Mouse (Mus musculus): ENCODE results near the gene Zfp91. TPM values are rescaled to one million over a fixed set of nuclear protein-coding genes. Genes with fewer than 3 reads are reported as not detected.

Zfp91 gene
- polyA plus RNA-seq, 1 experiment, result 17.7 TPM

GRCm38 (mm10) chr19:12818507-12818906 lies 22.6 kb upstream of the Zfp91 start:
- Histone ChIP-seq H3K36me3 (ENCODE audit: control insufficient read depth, insufficient read depth, low read length) (no peaks in the 10 kb centered on the region), H3K4me1 (ENCODE audit: control insufficient read depth, insufficient read depth, low read length) (no peaks in the 10 kb centered on the region), H3K27ac (ENCODE audit: insufficient read depth, low read depth, low read length) (no peak overlapping the region), H3K27me3 (replicated peaks; ENCODE audit: control insufficient read depth, insufficient read depth, low read length) (no peaks in the 10 kb centered on the region), H3K4me3 (ENCODE audit: insufficient read depth, low read depth, low read length) (no peak overlapping the region)
- WGBS, result 88% methylated on average over 1 of the region's 1 CpGs
- DNase-seq, result no peak
- TF ChIP-seq POLR2A (IDR thresholded peaks at IDR 0.05; ENCODE audit: low read depth, low read length), result no peak
- TF ChIP-seq CTCF (conservative IDR thresholded peaks at IDR 0.05; ENCODE audit: insufficient read depth, insufficient read length, low read depth, low read length), result no peak

GRCm38 (mm10) chr19:12813883-12814282 lies 18.0 kb upstream of the Zfp91 start:
- H3K36me3 ChIP-seq (ENCODE audit: control insufficient read depth, insufficient read depth, low read length), result no peaks in the 10 kb centered on the region
- H3K4me3 ChIP-seq (ENCODE audit: insufficient read depth, low read depth, low read length), result no peak overlapping the region
- no peaks in the 10 kb centered on the region for H3K4me1 ChIP-seq (ENCODE audit: control insufficient read depth, insufficient read depth, low read length)
- DNase-seq, result no peak
- WGBS, result 67% methylated on average over 1 of the region's 1 CpGs
- no peak for TF ChIP-seq POLR2A (IDR thresholded peaks at IDR 0.05; ENCODE audit: low read depth, low read length)
- no peak for TF ChIP-seq CTCF (conservative IDR thresholded peaks at IDR 0.05; ENCODE audit: insufficient read depth, insufficient read length, low read depth, low read length)
- H3K27me3 ChIP-seq (replicated peaks; ENCODE audit: control insufficient read depth, insufficient read depth, low read length), result no peaks in the 10 kb centered on the region
- H3K27ac ChIP-seq (ENCODE audit: insufficient read depth, low read depth, low read length), result no peak overlapping the region

- Histone ChIP-seq H3K4me3 (ENCODE audit: insufficient read depth, low read depth, low read length) (no peak overlapping the region), H3K27me3 (replicated peaks; ENCODE audit: control insufficient read depth, insufficient read depth, low read length) (no peaks in the 10 kb centered on the region), H3K4me1 (ENCODE audit: control insufficient read depth, insufficient read depth, low read length) (no peaks in the 10 kb centered on the region), H3K36me3 (ENCODE audit: control insufficient read depth, insufficient read depth, low read length) (no peaks in the 10 kb centered on the region), H3K27ac (ENCODE audit: insufficient read depth, low read depth, low read length) (no peak overlapping the region)
- TF ChIP-seq POLR2A (IDR thresholded peaks at IDR 0.05; ENCODE audit: low read depth, low read length) (no peak), CTCF (conservative IDR thresholded peaks at IDR 0.05; ENCODE audit: insufficient read depth, insufficient read length, low read depth, low read length) (no peak)
- DNase-seq, result no peak
- 71% methylated on average over 1 of the region's 1 CpGs for WGBS
These were observed 16.9 kb upstream of the Zfp91 start for GRCm38 (mm10) chr19:12812644-12813364.

GRCm38 (mm10) chr19:12806214-12806613 lies 10.3 kb upstream of the Zfp91 start:
- 71% methylated on average over 2 of the region's 2 CpGs for WGBS
- H3K27me3 ChIP-seq (replicated peaks; ENCODE audit: control insufficient read depth, insufficient read depth, low read length), result no peaks in the 10 kb centered on the region
- DNase-seq, result no peak
- no peak for TF ChIP-seq POLR2A (IDR thresholded peaks at IDR 0.05; ENCODE audit: low read depth, low read length)
- TF ChIP-seq CTCF (conservative IDR thresholded peaks at IDR 0.05; ENCODE audit: insufficient read depth, insufficient read length, low read depth, low read length), result no peak
- no peak overlapping the region for H3K4me3 ChIP-seq (ENCODE audit: insufficient read depth, low read depth, low read length)
- no peaks in the 10 kb centered on the region for H3K36me3 ChIP-seq (ENCODE audit: control insufficient read depth, insufficient read depth, low read length)
- no peaks in the 10 kb centered on the region for H3K4me1 ChIP-seq (ENCODE audit: control insufficient read depth, insufficient read depth, low read length)
- no peak overlapping the region for H3K27ac ChIP-seq (ENCODE audit: insufficient read depth, low read depth, low read length)

- WGBS, result 87% methylated on average over 3 of the region's 3 CpGs
- no peak overlapping the region for H3K27ac ChIP-seq (ENCODE audit: insufficient read depth, low read depth, low read length)
- no peaks in the 10 kb centered on the region for H3K36me3 ChIP-seq (ENCODE audit: control insufficient read depth, insufficient read depth, low read length)
- H3K4me1 ChIP-seq (ENCODE audit: control insufficient read depth, insufficient read depth, low read length), result no peaks in the 10 kb centered on the region
- no peak for DNase-seq
- TF ChIP-seq CTCF (conservative IDR thresholded peaks at IDR 0.05; ENCODE audit: insufficient read depth, insufficient read length, low read depth, low read length) (no peak), POLR2A (IDR thresholded peaks at IDR 0.05; ENCODE audit: low read depth, low read length) (no peak)
- no peaks in the 10 kb centered on the region for H3K27me3 ChIP-seq (replicated peaks; ENCODE audit: control insufficient read depth, insufficient read depth, low read length)
- no peak overlapping the region for H3K4me3 ChIP-seq (ENCODE audit: insufficient read depth, low read depth, low read length)
These were observed 9.8 kb upstream of the Zfp91 start for GRCm38 (mm10) chr19:12805730-12806129.

GRCm38 (mm10) chr19:12804237-12804636 lies 8.3 kb upstream of the Zfp91 start:
- H3K4me1 ChIP-seq (ENCODE audit: control insufficient read depth, insufficient read depth, low read length), result no peaks in the 10 kb centered on the region
- no peak for DNase-seq
- H3K27ac ChIP-seq (ENCODE audit: insufficient read depth, low read depth, low read length), result no peak overlapping the region
- no peaks in the 10 kb centered on the region for H3K27me3 ChIP-seq (replicated peaks; ENCODE audit: control insufficient read depth, insufficient read depth, low read length)
- WGBS, result 86% methylated on average over 1 of the region's 1 CpGs
- no peak for TF ChIP-seq POLR2A (IDR thresholded peaks at IDR 0.05; ENCODE audit: low read depth, low read length)
- TF ChIP-seq CTCF (conservative IDR thresholded peaks at IDR 0.05; ENCODE audit: insufficient read depth, insufficient read length, low read depth, low read length), result no peak
- no peaks in the 10 kb centered on the region for H3K36me3 ChIP-seq (ENCODE audit: control insufficient read depth, insufficient read depth, low read length)
- H3K4me3 ChIP-seq (ENCODE audit: insufficient read depth, low read depth, low read length), result no peak overlapping the region

GRCm38 (mm10) chr19:12802830-12803229 lies 6.9 kb upstream of the Zfp91 start:
- Histone ChIP-seq H3K36me3 (ENCODE audit: control insufficient read depth, insufficient read depth, low read length) (no peaks in the 10 kb centered on the region), H3K27ac (ENCODE audit: insufficient read depth, low read depth, low read length) (no peak overlapping the region), H3K27me3 (replicated peaks; ENCODE audit: control insufficient read depth, insufficient read depth, low read length) (no peaks in the 10 kb centered on the region), H3K4me3 (ENCODE audit: insufficient read depth, low read depth, low read length) (no peak overlapping the region), H3K4me1 (ENCODE audit: control insufficient read depth, insufficient read depth, low read length) (no peaks in the 10 kb centered on the region)
- DNase-seq, result no peak
- TF ChIP-seq CTCF (conservative IDR thresholded peaks at IDR 0.05; ENCODE audit: insufficient read depth, insufficient read length, low read depth, low read length) (no peak), POLR2A (IDR thresholded peaks at IDR 0.05; ENCODE audit: low read depth, low read length) (no peak)
- WGBS, result 79% methylated on average over 3 of the region's 3 CpGs

Data from kidney, adult 2 months (tissue).